Mouse (Mus musculus): ENCODE measurements around the gene Vps9d1. TPM values are rescaled to one million over a fixed set of nuclear protein-coding genes. Genes with fewer than 3 reads are reported as not detected.
"Not testable (repeated sequence)": the region's sequence is repeated elsewhere in the genome, so short reads cannot be mapped to it uniquely, and the experiment has no call there.

Gene Vps9d1
- polyA plus RNA-seq, 1 experiment from 2014 or later = 25.9 TPM

- WGBS = 60% methylated on average over 14 of the region's 14 CpGs
- ATAC-seq (ENCODE audit: low FRiP score, low TSS enrichment) = peak; percentile 40; the same call in 1 of the 2 replicates
- Histone ChIP-seq H3K9ac (ENCODE audit: low read depth, low read length) (no peak overlapping the region), H3K36me3 (ENCODE audit: control insufficient read depth, insufficient read depth, low read length) (peaks cover 72% of the 10 kb centered on the region), H3K9me3 (ENCODE audit: control insufficient read depth, low read length) (no peaks in the 10 kb centered on the region), H3K27me3 (ENCODE audit: control insufficient read depth, insufficient read depth, low read length) (no peaks in the 10 kb centered on the region), H3K27ac (ENCODE audit: low read depth, low read length) (no peak overlapping the region), H3K4me3 (ENCODE audit: low read length) (no peak overlapping the region), H3K4me2 (replicated peaks; ENCODE audit: low read depth, low read length) (no peak overlapping the region), H3K4me1 (ENCODE audit: control insufficient read depth, insufficient read depth, low read length) (no peaks in the 10 kb centered on the region)
Measured at GRCm38 (mm10) chr8:123267926-123268656, 13.9 kb upstream of the Vps9d1 start.

GRCm38 (mm10) chr8:123257593-123257992 lies 3.4 kb upstream of the Vps9d1 start:
- H3K27ac ChIP-seq (ENCODE audit: low read depth, low read length); H3K4me3 ChIP-seq (ENCODE audit: low read length); H3K27me3 ChIP-seq (ENCODE audit: control insufficient read depth, insufficient read depth, low read length); ATAC-seq (ENCODE audit: low FRiP score, low TSS enrichment); H3K9ac ChIP-seq (ENCODE audit: low read depth, low read length); H3K9me3 ChIP-seq (ENCODE audit: control insufficient read depth, low read length); H3K4me2 ChIP-seq (replicated peaks; ENCODE audit: low read depth, low read length): not testable (repeated sequence)
- Histone ChIP-seq H3K36me3 (ENCODE audit: control insufficient read depth, insufficient read depth, low read length) (peaks cover 50% of the 10 kb centered on the region), H3K4me1 (ENCODE audit: control insufficient read depth, insufficient read depth, low read length) (peaks cover 16% of the 10 kb centered on the region)
- WGBS = 94% methylated on average over 8 of the region's 8 CpGs

GRCm38 (mm10) chr8:123257114-123257513 lies 3.0 kb upstream of the Vps9d1 start:
- Histone ChIP-seq H3K9ac (ENCODE audit: low read depth, low read length) (no peak overlapping the region), H3K9me3 (ENCODE audit: control insufficient read depth, low read length) (no peaks in the 10 kb centered on the region), H3K27me3 (ENCODE audit: control insufficient read depth, insufficient read depth, low read length) (no peaks in the 10 kb centered on the region), H3K4me2 (replicated peaks; ENCODE audit: low read depth, low read length) (no peak overlapping the region), H3K4me3 (ENCODE audit: low read length) (no peak overlapping the region), H3K36me3 (ENCODE audit: control insufficient read depth, insufficient read depth, low read length) (peaks cover 50% of the 10 kb centered on the region), H3K4me1 (ENCODE audit: control insufficient read depth, insufficient read depth, low read length) (peaks cover 19% of the 10 kb centered on the region), H3K27ac (ENCODE audit: low read depth, low read length) (no peak overlapping the region)
- ATAC-seq (ENCODE audit: low FRiP score, low TSS enrichment) = no peak
- WGBS = 93% methylated on average over 3 of the region's 3 CpGs

- Histone ChIP-seq H3K4me1 (ENCODE audit: control insufficient read depth, insufficient read depth, low read length) (peaks cover 19% of the 10 kb centered on the region), H3K9ac (ENCODE audit: low read depth, low read length) (peak overlapping the region; percentile 96; the same call in 1 of the 2 replicates), H3K4me3 (ENCODE audit: low read length) (peak overlapping the region; percentile 98), H3K27ac (ENCODE audit: low read depth, low read length) (no peak overlapping the region), H3K9me3 (ENCODE audit: control insufficient read depth, low read length) (no peaks in the 10 kb centered on the region), H3K4me2 (replicated peaks; ENCODE audit: low read depth, low read length) (peak overlapping the region; percentile 95), H3K27me3 (ENCODE audit: control insufficient read depth, insufficient read depth, low read length) (no peaks in the 10 kb centered on the region), H3K36me3 (ENCODE audit: control insufficient read depth, insufficient read depth, low read length) (peaks cover 51% of the 10 kb centered on the region)
- WGBS = 69% methylated on average over 6 of the region's 6 CpGs
- no peak for ATAC-seq (ENCODE audit: low FRiP score, low TSS enrichment)
Measured at GRCm38 (mm10) chr8:123255170-123255569, 1.0 kb upstream of the Vps9d1 start.

- WGBS = under 1% methylated on average over 39 of the region's 40 CpGs
- H3K36me3 ChIP-seq (ENCODE audit: control insufficient read depth, insufficient read depth, low read length) = peaks cover 49% of the 10 kb centered on the region
Measured at GRCm38 (mm10) chr8:123253451-123254098, 573 bp downstream of the Vps9d1 start.

GRCm38 (mm10) chr8:123252925-123253324 lies 1.2 kb downstream of the Vps9d1 start:
- WGBS = 39% methylated on average over 4 of the region's 4 CpGs
- Histone ChIP-seq H3K4me1 (ENCODE audit: control insufficient read depth, insufficient read depth, low read length) (peaks cover 19% of the 10 kb centered on the region), H3K27me3 (ENCODE audit: control insufficient read depth, insufficient read depth, low read length) (no peaks in the 10 kb centered on the region), H3K9me3 (ENCODE audit: control insufficient read depth, low read length) (no peaks in the 10 kb centered on the region), H3K9ac (ENCODE audit: low read depth, low read length) (peak overlapping the region; percentile 96; the same call in 1 of the 2 replicates), H3K36me3 (ENCODE audit: control insufficient read depth, insufficient read depth, low read length) (peaks cover 49% of the 10 kb centered on the region), H3K4me2 (replicated peaks; ENCODE audit: low read depth, low read length) (peak overlapping the region; percentile 95), H3K4me3 (ENCODE audit: low read length) (peak overlapping the region; percentile 98), H3K27ac (ENCODE audit: low read depth, low read length) (no peak overlapping the region)
- ATAC-seq (ENCODE audit: low FRiP score, low TSS enrichment) = no peak

More at GRCm38 (mm10) chr8:123253451-123254098, 573 bp downstream of the Vps9d1 start:
- peak; percentile 60 for ATAC-seq (ENCODE audit: low FRiP score, low TSS enrichment)
- H3K4me1 ChIP-seq (ENCODE audit: control insufficient read depth, insufficient read depth, low read length) = peaks cover 19% of the 10 kb centered on the region
- peak overlapping the region; percentile 95 for H3K4me2 ChIP-seq (replicated peaks; ENCODE audit: low read depth, low read length)
- no peaks in the 10 kb centered on the region for H3K27me3 ChIP-seq (ENCODE audit: control insufficient read depth, insufficient read depth, low read length)
- H3K27ac ChIP-seq (ENCODE audit: low read depth, low read length) = peak overlapping the region; percentile 80
- peak overlapping the region; percentile 96 for H3K9ac ChIP-seq (ENCODE audit: low read depth, low read length)
- no peaks in the 10 kb centered on the region for H3K9me3 ChIP-seq (ENCODE audit: control insufficient read depth, low read length)
- H3K4me3 ChIP-seq (ENCODE audit: low read length) = peak overlapping the region; percentile 98

GRCm38 (mm10) chr8:123250940-123251339 lies 3.2 kb downstream of the Vps9d1 start:
- no peak overlapping the region for H3K27ac ChIP-seq (ENCODE audit: low read depth, low read length)
- H3K4me3 ChIP-seq (ENCODE audit: low read length) = no peak overlapping the region
- ATAC-seq (ENCODE audit: low FRiP score, low TSS enrichment) = no peak
- peaks cover 19% of the 10 kb centered on the region for H3K4me1 ChIP-seq (ENCODE audit: control insufficient read depth, insufficient read depth, low read length)
- H3K9me3 ChIP-seq (ENCODE audit: control insufficient read depth, low read length) = no peaks in the 10 kb centered on the region
- H3K4me2 ChIP-seq (replicated peaks; ENCODE audit: low read depth, low read length) = no peak overlapping the region
- H3K27me3 ChIP-seq (ENCODE audit: control insufficient read depth, insufficient read depth, low read length) = no peaks in the 10 kb centered on the region
- 95% methylated on average over 5 of the region's 5 CpGs for WGBS
- H3K36me3 ChIP-seq (ENCODE audit: control insufficient read depth, insufficient read depth, low read length) = peaks cover 52% of the 10 kb centered on the region
- H3K9ac ChIP-seq (ENCODE audit: low read depth, low read length) = no peak overlapping the region

GRCm38 (mm10) chr8:123248596-123248995 lies 5.6 kb downstream of the Vps9d1 start:
- no peaks in the 10 kb centered on the region for H3K9me3 ChIP-seq (ENCODE audit: control insufficient read depth, low read length)
- WGBS = 90% methylated on average over 8 of the region's 8 CpGs
- peaks cover 65% of the 10 kb centered on the region for H3K36me3 ChIP-seq (ENCODE audit: control insufficient read depth, insufficient read depth, low read length)

GRCm38 (mm10) chr8:123247748-123248147 lies 6.4 kb downstream of the Vps9d1 start:
- Histone ChIP-seq H3K4me1 (ENCODE audit: control insufficient read depth, insufficient read depth, low read length) (peaks cover 4% of the 10 kb centered on the region; the same call in 1 of the 2 replicates), H3K9me3 (ENCODE audit: control insufficient read depth, low read length) (no peaks in the 10 kb centered on the region), H3K27ac (ENCODE audit: low read depth, low read length) (no peak overlapping the region), H3K9ac (ENCODE audit: low read depth, low read length) (no peak overlapping the region), H3K36me3 (ENCODE audit: control insufficient read depth, insufficient read depth, low read length) (peaks cover 68% of the 10 kb centered on the region), H3K4me3 (ENCODE audit: low read length) (no peak overlapping the region), H3K27me3 (ENCODE audit: control insufficient read depth, insufficient read depth, low read length) (no peaks in the 10 kb centered on the region), H3K4me2 (replicated peaks; ENCODE audit: low read depth, low read length) (no peak overlapping the region)
- ATAC-seq (ENCODE audit: low FRiP score, low TSS enrichment) = no peak
- 96% methylated on average over 6 of the region's 6 CpGs for WGBS

More at GRCm38 (mm10) chr8:123248596-123248995, 5.6 kb downstream of the Vps9d1 start:
- ATAC-seq (ENCODE audit: low FRiP score, low TSS enrichment) = no peak
- H3K27me3 ChIP-seq (ENCODE audit: control insufficient read depth, insufficient read depth, low read length) = no peaks in the 10 kb centered on the region
- H3K9ac ChIP-seq (ENCODE audit: low read depth, low read length) = no peak overlapping the region
- peaks cover 9% of the 10 kb centered on the region for H3K4me1 ChIP-seq (ENCODE audit: control insufficient read depth, insufficient read depth, low read length)
- H3K27ac ChIP-seq (ENCODE audit: low read depth, low read length) = no peak overlapping the region
- no peak overlapping the region for H3K4me3 ChIP-seq (ENCODE audit: low read length)
- H3K4me2 ChIP-seq (replicated peaks; ENCODE audit: low read depth, low read length) = no peak overlapping the region

Data from kidney, embryonic 14.5 days (tissue).